Mouse (Mus musculus) MEL (cell line): ENCODE data around the gene Sh2b2. TPM values are rescaled to one million over a fixed set of nuclear protein-coding genes. Genes with fewer than 3 reads are reported as not detected.

Experiments
- DNase-seq: peaks from one replicate; pipeline ENCODE4 v3.0.0; 2011; ENCODE audit warnings: low read depth, low spot score
- H3K27ac ChIP-seq: 2 replicates; pipeline ENCODE4 v1.5.1; 2012; ENCODE audit warnings: low read depth, mild to moderate bottlenecking, control low read depth, low read length, moderate library complexity; ENCODE audit not compliant: control insufficient read depth
- H3K27me3 ChIP-seq, 2 experiments: fragments of 150-350 bp in 1 of 2; sonication (generic) in 1 of 2; 2 replicates each; pipeline ENCODE4 v1.6.1; 2012; ENCODE audit warnings: low read length in 2 of 2, mild to moderate bottlenecking in 2 of 2, improper control_type of control experiment in 1 of 2, moderate library complexity in 1 of 2; ENCODE audit not compliant: insufficient read depth in 2 of 2, control insufficient read depth in 1 of 2
- H3K36me3 ChIP-seq, 2 experiments: 2 replicates each; pipeline ENCODE4 v1.6.1; 2012 to 2014; ENCODE audit warnings: low read length in 2 of 2, improper control_type of control experiment in 1 of 2, inconsistent platforms in 1 of 2, mild to moderate bottlenecking in 1 of 2; ENCODE audit not compliant: insufficient read depth in 2 of 2, control insufficient read depth in 1 of 2
- H3K4me1 ChIP-seq, 2 experiments: fragments of 150-350 bp in 1 of 2; sonication (generic) in 1 of 2; 2 replicates each; pipeline ENCODE4 v1.6.1; 2012; ENCODE audit warnings: low read length in 2 of 2, improper control_type of control experiment in 1 of 2, mild to moderate bottlenecking in 1 of 2; ENCODE audit not compliant: insufficient read depth in 2 of 2, control insufficient read depth in 1 of 2
- H3K4me3 ChIP-seq, 2 experiments: fragments of 150-350 bp in 1 of 2; sonication (generic) in 1 of 2; 2 replicates each; pipeline ENCODE4 v1.5.1; 2012; ENCODE audit warnings: low read depth in 2 of 2, low read length in 2 of 2, mild to moderate bottlenecking in 2 of 2, moderate library complexity in 2 of 2, control low read depth in 1 of 2, improper control_type of control experiment in 1 of 2; ENCODE audit not compliant: control insufficient read depth in 1 of 2, insufficient read depth in 1 of 2
- H3K79me2 ChIP-seq: 2 replicates; pipeline ENCODE4 v1.6.1; 2012; ENCODE audit warnings: mild to moderate bottlenecking, low read length, moderate library complexity; ENCODE audit not compliant: control insufficient read depth, poor library complexity, insufficient read depth
- H3K9ac ChIP-seq: 2 replicates; pipeline ENCODE4 v1.6.1; 2012; ENCODE audit warnings: low read depth, mild to moderate bottlenecking, control low read depth, low read length, moderate library complexity; ENCODE audit not compliant: control insufficient read depth, poor library complexity, severe bottlenecking
- H3K9me3 ChIP-seq: fragments of 150-350 bp; sonication (generic); replicated peaks from 2 replicates; pipeline ENCODE4 v1.6.1; 2012; ENCODE audit warnings: mild to moderate bottlenecking, low read length, improper control_type of control experiment, moderate library complexity; ENCODE audit not compliant: insufficient read depth
- E2F4 ChIP-seq: IDR thresholded peaks from 2 replicates; pipeline ENCODE4 v1.6.1; 2011; ENCODE audit warnings: low read depth, low read length, improper control_type of control experiment, borderline replicate concordance
- GATA1 ChIP-seq: IDR thresholded peaks from 2 replicates; pipeline ENCODE4 v1.6.1; 2011; ENCODE audit warnings: low read depth, low read length, improper control_type of control experiment
- JUND ChIP-seq: IDR thresholded peaks from 2 replicates; pipeline ENCODE4 v1.6.1; 2011; ENCODE audit warnings: low read depth, mild to moderate bottlenecking, improper control_type of control experiment, low read length
- KAT2A ChIP-seq: conservative IDR thresholded peaks from 2 replicates; pipeline ENCODE4 v1.6.1; 2012; ENCODE audit warnings: low read depth, low read length, improper control_type of control experiment, inconsistent platforms
- MAX ChIP-seq: IDR thresholded peaks from 2 replicates; pipeline ENCODE4 v1.6.1; 2011; ENCODE audit warnings: low read length, improper control_type of control experiment
- MAZ ChIP-seq: IDR thresholded peaks from 2 replicates; pipeline ENCODE4 v1.6.1; 2012; ENCODE audit warnings: low read depth, mild to moderate bottlenecking, inconsistent platforms, low read length, improper control_type of control experiment
- MXI1 ChIP-seq: IDR thresholded peaks from 2 replicates; pipeline ENCODE4 v1.6.1; 2011; ENCODE audit warnings: mild to moderate bottlenecking, low read depth, low read length, improper control_type of control experiment
- NELFE ChIP-seq: IDR thresholded peaks from 2 replicates; pipeline ENCODE4 v1.6.1; 2011; ENCODE audit warnings: low read depth, low read length, improper control_type of control experiment
- NRF1 ChIP-seq: IDR thresholded peaks from 2 replicates; pipeline ENCODE4 v1.6.1; 2014; ENCODE audit warnings: low read depth, mild to moderate bottlenecking, inconsistent platforms, low read length, improper control_type of control experiment, moderate library complexity; ENCODE audit not compliant: poor library complexity, insufficient read depth, severe bottlenecking
- POLR2AphosphoS2 ChIP-seq: IDR thresholded peaks from 2 replicates; pipeline ENCODE4 v1.6.1; 2011; ENCODE audit warnings: low read length, improper control_type of control experiment
- POLR2AphosphoS5 ChIP-seq: IDR thresholded peaks from 2 replicates; pipeline ENCODE4 v1.6.1; 2012; ENCODE audit warnings: low read depth, borderline replicate concordance, mild to moderate bottlenecking, inconsistent platforms, low read length, moderate library complexity, mixed read lengths
- RCOR1 ChIP-seq: IDR thresholded peaks from 2 replicates; pipeline ENCODE4 v1.6.1; 2012; ENCODE audit warnings: low read depth, mild to moderate bottlenecking, inconsistent platforms, low read length, improper control_type of control experiment
- SIN3A ChIP-seq: IDR thresholded peaks from 2 replicates; pipeline ENCODE4 v1.6.1; 2012; ENCODE audit warnings: low read length, improper control_type of control experiment, inconsistent platforms
- ZC3H11A ChIP-seq: IDR thresholded peaks from 2 replicates; pipeline ENCODE4 v1.6.1; 2012; ENCODE audit warnings: low read depth, mild to moderate bottlenecking, inconsistent platforms, low read length, improper control_type of control experiment
- ZKSCAN1 ChIP-seq: IDR thresholded peaks from 2 replicates; pipeline ENCODE4 v1.6.1; 2012; ENCODE audit warnings: low read depth, mild to moderate bottlenecking, inconsistent platforms, low read length, improper control_type of control experiment, moderate library complexity
- polyA plus RNA-seq, 2 experiments: library from polyadenylated mRNA; stranded (reverse) in 1 of 2; unstranded in 1 of 2; fragments of >175 nt in 1 of 2; fragments of >200 nt in 1 of 2; gene quantifications; 2 replicates each; pipeline versions ENCODE4 v1.2.1 to v1.2.4; 2012; ENCODE audit warnings: low replicate concordance in 2 of 2, low read depth in 1 of 2; ENCODE audit not compliant: insufficient read length in 2 of 2, insufficient read depth in 1 of 2, missing spikeins in 1 of 2
- total RNA-seq: library from RNA; depleted of rRNA; stranded (reverse); fragments of 300-350 nt; gene quantifications from 2 replicates; pipeline ENCODE4 v1.2.3, GENCODE M21; 2012; rRNA removed

Sh2b2 gene
- total RNA-seq (not detected in 2 replicates), polyA plus RNA-seq (under 1 TPM in 1 of 2 experiments, not detected in 1; 0.07 TPM)

- no peaks in the 10 kb centered on the region for H3K9me3 ChIP-seq
- H3K9ac ChIP-seq: no peak within 1 kb of the TSS
- no peak within 1 kb of the TSS for H3K4me3 ChIP-seq
- H3K79me2 ChIP-seq: no peaks in the 10 kb centered on the region
- no peaks in the 10 kb centered on the region for H3K36me3 ChIP-seq
- H3K4me1 ChIP-seq: no peaks in the 10 kb centered on the region
- no peak for TF ChIP-seq POLR2AphosphoS5
- TF ChIP-seq ZKSCAN1: no peak
- TF ChIP-seq KAT2A: no peak
- no peak for DNase-seq
- no peak within 1 kb of the TSS for H3K27ac ChIP-seq
- no peaks in the 10 kb centered on the region for H3K27me3 ChIP-seq
Observed at GRCm38 (mm10) chr5:136246452-136246838, at the start of gene Sh2b2. Gene Sh2b2 (minus strand): TSS chr5:136246556.

GRCm38 (mm10) chr5:136292971-136293418, 46.6 kb upstream of the Sh2b2 start:
- H3K79me2 ChIP-seq: no peaks in the 10 kb centered on the region
- no peak overlapping the region for H3K9ac ChIP-seq
- H3K27ac ChIP-seq: no peak overlapping the region
- H3K36me3 ChIP-seq: peaks cover 9 to 24% of the 10 kb centered on the region in 2 experiments
- TF ChIP-seq GATA1 (no peak), SIN3A (no peak), MXI1 (no peak), MAZ (no peak), MAX (no peak), ZC3H11A (no peak), NRF1 (no peak), E2F4 (no peak), JUND (no peak), NELFE (no peak), POLR2AphosphoS2 (no peak), RCOR1 (no peak)
- H3K9me3 ChIP-seq: no peaks in the 10 kb centered on the region
- DNase-seq: no peak
- H3K4me1 ChIP-seq: peaks cover 6 to 8% of the 10 kb centered on the region in 2 experiments
- H3K4me3 ChIP-seq: no peak overlapping the region
- H3K27me3 ChIP-seq: no peaks in the 10 kb centered on the region

- Histone ChIP-seq H3K9me3 (no peaks in the 10 kb centered on the region), H3K4me1 (peaks cover 3 to 6% of the 10 kb centered on the region in 2 experiments), H3K4me3 (no peak overlapping the region), H3K79me2 (no peaks in the 10 kb centered on the region), H3K36me3 (peaks cover 8 to 19% of the 10 kb centered on the region in 2 experiments), H3K9ac (no peak overlapping the region), H3K27me3 (no peaks in the 10 kb centered on the region), H3K27ac (no peak overlapping the region)
- DNase-seq: no peak
- TF ChIP-seq SIN3A (no peak), POLR2AphosphoS2 (no peak)
Observed at GRCm38 (mm10) chr5:136292361-136292760, 46.0 kb upstream of the Sh2b2 start.
